Mouse (Mus musculus) ovary, postnatal 10 days (tissue): Measurements from ENCODE around the gene Hrh1.
"Not testable (repeated sequence)": the region's sequence is repeated elsewhere in the genome, so short reads cannot be mapped to it uniquely, and the experiment has no call there.

Experiments
- DNase-seq: peaks from one replicate; pipeline ENCODE4 v3.0.0; 2022; ENCODE audit warnings: low spot score

Gene Hrh1

GRCm38 (mm10) chr6:114462747-114463146 is 65.0 kb downstream of the Hrh1 start:
- DNase-seq: no peak

- no peak for DNase-seq
Observed at GRCm38 (mm10) chr6:114473541-114473940, 75.8 kb downstream of the Hrh1 start.

- DNase-seq: no peak
Observed at GRCm38 (mm10) chr6:114474059-114474458, 76.3 kb downstream of the Hrh1 start.

GRCm38 (mm10) chr6:114474911-114475310 is 77.2 kb downstream of the Hrh1 start:
- no peak for DNase-seq

GRCm38 (mm10) chr6:114478771-114479170 is 81.0 kb downstream of the Hrh1 start:
- peak; percentile 27 for DNase-seq

- DNase-seq: no peak
Observed at GRCm38 (mm10) chr6:114479644-114480410, 82.1 kb downstream of the Hrh1 start.

- no peak for DNase-seq
Observed at GRCm38 (mm10) chr6:114489371-114489770, 91.6 kb downstream of the Hrh1 start.

- not testable (repeated sequence) for DNase-seq
Observed at GRCm38 (mm10) chr6:114492588-114492987, 94.9 kb downstream of the Hrh1 start.

- DNase-seq: not testable (repeated sequence)
Observed at GRCm38 (mm10) chr6:114494987-114495386, 97.3 kb downstream of the Hrh1 start.

GRCm38 (mm10) chr6:114514038-114514437 is 116.3 kb downstream of the Hrh1 start:
- not testable (repeated sequence) for DNase-seq

- not testable (repeated sequence) for DNase-seq
Observed at GRCm38 (mm10) chr6:114528709-114529108, 131.0 kb downstream of the Hrh1 start.
